Mouse (Mus musculus) midbrain, embryonic 15.5 days (tissue): ENCODE results near the gene Ahnak. TPM values are rescaled to one million over a fixed set of nuclear protein-coding genes. Genes with fewer than 3 reads are reported as not detected.
"Not testable (repeated sequence)": the region's sequence is repeated elsewhere in the genome, so short reads cannot be mapped to it uniquely, and the experiment has no call there.

Experiments used
- ATAC-seq: fragments of 200-750 bp; cut with Nextera tagmentation; replicated peaks from 2 replicates; pipeline ENCODE4 v1.8.0; 2017; ENCODE audit warnings: moderate TSS enrichment
- H3K27ac ChIP-seq: fragments of 300-500 bp; sonication (generic); 2 replicates; pipeline ENCODE4 v1.5.1; 2015; ENCODE audit warnings: mild to moderate bottlenecking, inconsistent platforms
- H3K27me3 ChIP-seq: fragments of 300-500 bp; sonication (generic); replicated peaks from 2 replicates; pipeline ENCODE4 v1.6.1; 2015; ENCODE audit warnings: inconsistent platforms
- H3K36me3 ChIP-seq: fragments of 300-500 bp; sonication (generic); replicated peaks from 2 replicates; pipeline ENCODE4 v1.6.1; 2015; ENCODE audit warnings: inconsistent platforms
- H3K4me1 ChIP-seq: fragments of 300-500 bp; sonication (generic); 2 replicates; pipeline ENCODE4 v1.6.1; 2015; ENCODE audit warnings: inconsistent platforms
- H3K4me2 ChIP-seq: fragments of 300-500 bp; sonication (generic); 2 replicates; pipeline ENCODE4 v1.6.1; 2015; ENCODE audit warnings: inconsistent platforms, mild to moderate bottlenecking, moderate library complexity
- H3K4me3 ChIP-seq: fragments of 300-500 bp; sonication (generic); 2 replicates; pipeline ENCODE4 v1.5.1; 2015; ENCODE audit warnings: mild to moderate bottlenecking, inconsistent platforms
- H3K9ac ChIP-seq: fragments of 300-500 bp; sonication (generic); 2 replicates; pipeline ENCODE4 v1.6.1; 2015; ENCODE audit warnings: mild to moderate bottlenecking, inconsistent platforms
- H3K9me3 ChIP-seq: fragments of 300-500 bp; sonication (generic); 2 replicates; pipeline ENCODE4 v1.6.1; 2016; ENCODE audit warnings: inconsistent platforms
- WGBS: fragments of 180-500 bp; shearing (Covaris S2); methylation state at CpG from one replicate; pipeline ENCODE4 v1.1.7; 2015; ENCODE audit warnings: mixed read lengths; 5-methylcytosine and 5-hydroxymethylcytosine counted together
- polyA plus RNA-seq: library from polyadenylated mRNA; unstranded; fragments of >200 nt; fragmentation: Nextera tagmentation; extraction: Ambion mirVana; gene quantifications from 2 replicates; pipeline ENCODE4 v1.2.1, GENCODE M21; 2015

The Ahnak gene
- polyA plus RNA-seq, 1 experiment from 2014 or later: 4.9 TPM

- Histone ChIP-seq H3K9me3 (no peaks in the 10 kb centered on the region), H3K4me1 (0 out of 2 replicates have a peak, but pooled peaks cover 4% of the 10 kb centered on the region), H3K36me3 (no peaks in the 10 kb centered on the region), H3K4me3 (no peak overlapping the region), H3K27ac (no peak overlapping the region), H3K4me2 (no peak overlapping the region), H3K9ac (no peak overlapping the region), H3K27me3 (no peaks in the 10 kb centered on the region)
- ATAC-seq: no peak
- WGBS: 82% methylated on average over 3 of the region's 3 CpGs
Observed at GRCm38 (mm10) chr19:9038136-9038535, 49.1 kb downstream of the Ahnak start.

GRCm38 (mm10) chr19:9039266-9039665 is 50.2 kb downstream of the Ahnak start:
- Histone ChIP-seq H3K36me3 (no peaks in the 10 kb centered on the region), H3K27me3 (no peaks in the 10 kb centered on the region)
- WGBS: 81% methylated on average over 4 of the region's 4 CpGs

GRCm38 (mm10) chr19:9039928-9040327 is 50.8 kb downstream of the Ahnak start:
- H3K9me3 ChIP-seq: no peaks in the 10 kb centered on the region
- H3K4me2 ChIP-seq: no peak overlapping the region
- H3K27ac ChIP-seq: no peak overlapping the region
- H3K36me3 ChIP-seq: no peaks in the 10 kb centered on the region
- no peak overlapping the region for H3K9ac ChIP-seq
- ATAC-seq: no peak
- no peaks in the 10 kb centered on the region for H3K27me3 ChIP-seq
- WGBS: 70% methylated on average over 7 of the region's 7 CpGs
- H3K4me1 ChIP-seq: no peaks in the 10 kb centered on the region
- no peak overlapping the region for H3K4me3 ChIP-seq

More at GRCm38 (mm10) chr19:9039266-9039665, 50.2 kb downstream of the Ahnak start:
- Histone ChIP-seq H3K9me3 (no peaks in the 10 kb centered on the region), H3K4me2 (no peak overlapping the region), H3K4me3 (no peak overlapping the region), H3K9ac (no peak overlapping the region), H3K27ac (no peak overlapping the region), H3K4me1 (no peaks in the 10 kb centered on the region)
- ATAC-seq: no peak

- Histone ChIP-seq H3K36me3 (no peaks in the 10 kb centered on the region), H3K4me1 (no peaks in the 10 kb centered on the region), H3K4me2 (no peak overlapping the region), H3K4me3 (no peak overlapping the region), H3K9ac (no peak overlapping the region), H3K9me3 (no peaks in the 10 kb centered on the region), H3K27ac (no peak overlapping the region), H3K27me3 (no peaks in the 10 kb centered on the region)
- no peak for ATAC-seq
- WGBS: 90% methylated on average over 6 of the region's 6 CpGs
Observed at GRCm38 (mm10) chr19:9040649-9041048, 51.6 kb downstream of the Ahnak start.

- H3K27ac ChIP-seq: no peak overlapping the region
- H3K4me3 ChIP-seq: no peak overlapping the region
- H3K36me3 ChIP-seq: no peaks in the 10 kb centered on the region
- ATAC-seq: no peak
- H3K4me2 ChIP-seq: no peak overlapping the region
- no peaks in the 10 kb centered on the region for H3K27me3 ChIP-seq
- no peaks in the 10 kb centered on the region for H3K9me3 ChIP-seq
- H3K9ac ChIP-seq: no peak overlapping the region
- H3K4me1 ChIP-seq: no peaks in the 10 kb centered on the region
Observed at GRCm38 (mm10) chr19:9041074-9041473, 52.0 kb downstream of the Ahnak start.

- Histone ChIP-seq H3K27ac (no peak overlapping the region), H3K4me3 (no peak overlapping the region), H3K4me1 (no peaks in the 10 kb centered on the region), H3K27me3 (no peaks in the 10 kb centered on the region), H3K9me3 (no peaks in the 10 kb centered on the region), H3K9ac (no peak overlapping the region), H3K36me3 (no peaks in the 10 kb centered on the region), H3K4me2 (no peak overlapping the region)
- 88% methylated on average over 1 of the region's 1 CpGs for WGBS
- no peak for ATAC-seq
Observed at GRCm38 (mm10) chr19:9043123-9043522, 54.0 kb downstream of the Ahnak start.

- no peaks in the 10 kb centered on the region for H3K27me3 ChIP-seq
- H3K9me3 ChIP-seq: no peaks in the 10 kb centered on the region
- H3K27ac ChIP-seq: no peak overlapping the region
- no peak for ATAC-seq
- H3K4me1 ChIP-seq: no peaks in the 10 kb centered on the region
- no peak overlapping the region for H3K4me3 ChIP-seq
- H3K4me2 ChIP-seq: no peak overlapping the region
- no peak overlapping the region for H3K9ac ChIP-seq
- no peaks in the 10 kb centered on the region for H3K36me3 ChIP-seq
- WGBS: 83% methylated on average over 4 of the region's 4 CpGs
Observed at GRCm38 (mm10) chr19:9044291-9044690, 55.2 kb downstream of the Ahnak start.

GRCm38 (mm10) chr19:9047207-9047945 is 58.3 kb downstream of the Ahnak start:
- Histone ChIP-seq H3K4me1 (no peaks in the 10 kb centered on the region), H3K36me3 (no peaks in the 10 kb centered on the region), H3K27me3 (no peaks in the 10 kb centered on the region), H3K9me3 (no peaks in the 10 kb centered on the region), H3K4me3 (no peak overlapping the region), H3K27ac (no peak overlapping the region), H3K9ac (no peak overlapping the region), H3K4me2 (no peak overlapping the region)
- ATAC-seq: no peak
- 79% methylated on average over 7 of the region's 7 CpGs for WGBS

GRCm38 (mm10) chr19:9047946-9048387 is 58.9 kb downstream of the Ahnak start:
- Histone ChIP-seq H3K9ac (no peak overlapping the region), H3K27me3 (no peaks in the 10 kb centered on the region), H3K36me3 (no peaks in the 10 kb centered on the region), H3K4me3 (no peak overlapping the region), H3K4me1 (no peaks in the 10 kb centered on the region), H3K27ac (no peak overlapping the region), H3K9me3 (no peaks in the 10 kb centered on the region), H3K4me2 (no peak overlapping the region)
- ATAC-seq: no peak
- 43% methylated on average over 1 of the region's 1 CpGs for WGBS

- H3K27ac ChIP-seq: no peak overlapping the region
- H3K36me3 ChIP-seq: no peaks in the 10 kb centered on the region
- WGBS: 92% methylated on average over 4 of the region's 4 CpGs
- no peaks in the 10 kb centered on the region for H3K9me3 ChIP-seq
- H3K27me3 ChIP-seq: no peaks in the 10 kb centered on the region
- no peaks in the 10 kb centered on the region for H3K4me1 ChIP-seq
- H3K9ac ChIP-seq: no peak overlapping the region
- H3K4me2 ChIP-seq: no peak overlapping the region
- no peak overlapping the region for H3K4me3 ChIP-seq
- no peak for ATAC-seq
Observed at GRCm38 (mm10) chr19:9048981-9049687, 60.0 kb downstream of the Ahnak start.

GRCm38 (mm10) chr19:9050294-9051229 is 61.5 kb downstream of the Ahnak start:
- H3K4me3 ChIP-seq: no peak overlapping the region
- no peak overlapping the region for H3K9ac ChIP-seq
- H3K4me2 ChIP-seq: no peak overlapping the region
- no peaks in the 10 kb centered on the region for H3K4me1 ChIP-seq
- no peaks in the 10 kb centered on the region for H3K9me3 ChIP-seq
- H3K27me3 ChIP-seq: no peaks in the 10 kb centered on the region
- no peaks in the 10 kb centered on the region for H3K36me3 ChIP-seq
- H3K27ac ChIP-seq: no peak overlapping the region
- WGBS: 80% methylated on average over 9 of the region's 9 CpGs
- ATAC-seq: no peak

- not testable (repeated sequence) for H3K4me1 ChIP-seq, H3K9me3 ChIP-seq, H3K4me2 ChIP-seq, H3K4me3 ChIP-seq, H3K9ac ChIP-seq, ATAC-seq, H3K27ac ChIP-seq, H3K36me3 ChIP-seq, H3K27me3 ChIP-seq
- 92% methylated on average over 4 of the region's 4 CpGs for WGBS
Observed at GRCm38 (mm10) chr19:9051985-9052384, 62.9 kb downstream of the Ahnak start.
